Comparison of ENCODE assay signal across 9 mouse cellular contexts in genomic region chrX:101981450-101981849, GRCm38 (mm10).
DNase-seq lines count a peak whose midpoint lies in the region; ATAC-seq and TF ChIP-seq lines count a peak whose summit lies in the region.
"Had no signal": no experiment of that assay in that cellular context is flagged by ENCODE, and none has a peak within 500 bp of the region (broad histone marks: within the 10 kb centered on the region; RNA-seq: fewer than 3 reads in every experiment).

No protein-coding gene starts in this region.

- 47% methylated on average over 2 of the region's 2 CpGs for WGBS in heart, embryonic 12.5 days
- WGBS in thymus, adult 2 months = 37% methylated on average over 2 of the region's 2 CpGs

- intact Hi-C loops in heart, postnatal 36 days (cut with DNase I) = loop anchor here (1.0 kb wide), 1 partner anchor 85 kb away; no protein-coding TSS in a partner anchor
- intact Hi-C loops in left cerebral cortex, postnatal 4 days (cut with DNase I) = no loop called here

- no peak overlapping the region for H3K4me2 ChIP-seq in heart, embryonic 12.5 days
- H3K4me2 ChIP-seq: heart, embryonic 15.5 days had no signal

- DNase-seq in heart, postnatal 36 days = peak; percentile 26 to 35
- peak; percentile 2 for DNase-seq in thymus, adult 2 months
- no peak for DNase-seq in thymus, adult 18-20 months
- DNase-seq in brain, embryonic 14.5 days (ENCODE audit: low read depth) = no peak
- DNase-seq in thymus, postnatal 25 days = peak; percentile 7
- no peak for DNase-seq in layer of hippocampus, postnatal 36 days
- DNase-seq in left cerebral cortex, postnatal 4 days = no peak

- no peak for ATAC-seq in heart, embryonic 12.5 days (ENCODE audit: insufficient number of reproducible peaks, low FRiP score)

- peaks cover 5% of the 10 kb centered on the region for H3K27me3 ChIP-seq in heart, embryonic 12.5 days (replicated peaks)
- no peaks in the 10 kb centered on the region for H3K27me3 ChIP-seq in thymus, adult 2 months (ENCODE audit: control insufficient read depth, insufficient read depth, low read length)

- no peaks in the 10 kb centered on the region for H3K36me3 ChIP-seq in heart, embryonic 12.5 days
- no peaks in the 10 kb centered on the region for H3K36me3 ChIP-seq in thymus, adult 2 months (ENCODE audit: control insufficient read depth, insufficient read depth, low read length)
- H3K36me3 ChIP-seq: heart, embryonic 15.5 days had no signal

- H3K4me1 ChIP-seq in heart, embryonic 12.5 days (replicated peaks) = peaks cover 49% of the 10 kb centered on the region
- H3K4me1 ChIP-seq in thymus, adult 2 months (replicated peaks; ENCODE audit: control insufficient read depth, insufficient read depth, low read length) = no peaks in the 10 kb centered on the region

- H3K9ac ChIP-seq in heart, embryonic 12.5 days = no peak overlapping the region
- H3K9ac ChIP-seq: heart, embryonic 15.5 days had no signal

- no peak overlapping the region for H3K4me3 ChIP-seq in heart, embryonic 12.5 days
- H3K4me3 ChIP-seq in thymus, adult 2 months (ENCODE audit: control insufficient read depth, insufficient read depth, low read length) = no peak overlapping the region
- H3K4me3 ChIP-seq: heart, embryonic 15.5 days had no signal

- no peak for TF ChIP-seq CTCF in thymus, adult 2 months (IDR thresholded peaks at IDR 0.05; ENCODE audit: borderline replicate concordance, control insufficient read depth, extremely low read depth, insufficient read depth, low read length, poor library complexity)
- peak; percentile 53; the same call in 1 of the 2 replicates for TF ChIP-seq CTCF in brain, embryonic 14.5 days (IDR thresholded peaks at IDR 0.05; ENCODE audit: borderline replicate concordance, extremely low read depth, insufficient read depth, insufficient read length)

- TF ChIP-seq POLR2A in thymus, adult 2 months (IDR thresholded peaks at IDR 0.05; ENCODE audit: control insufficient read depth, extremely low read depth, insufficient read depth, low read length, poor library complexity) = no peak
- no peak for TF ChIP-seq POLR2A in brain, embryonic 14.5 days (IDR thresholded peaks at IDR 0.05; ENCODE audit: borderline replicate concordance, extremely low read depth, insufficient read depth, insufficient read length, poor library complexity, severe bottlenecking)

- H3K9me3 ChIP-seq in heart, embryonic 12.5 days (replicated peaks) = no peaks in the 10 kb centered on the region
- H3K9me3 ChIP-seq: heart, embryonic 15.5 days had no signal

- H3K27ac ChIP-seq in heart, embryonic 12.5 days (ENCODE audit: poor library complexity, severe bottlenecking) = no peak overlapping the region
- no peak overlapping the region for H3K27ac ChIP-seq in thymus, adult 2 months (ENCODE audit: control insufficient read depth, insufficient read depth, low read length)
- H3K27ac ChIP-seq: heart, embryonic 15.5 days had no signal

Comparison
In these comparisons a context has a peak if more than half of its experiments do, and no peak if none do; other contexts are left out.
1. DNase-seq: peak in heart, postnatal 36 days (2 of 2), thymus, adult 2 months (single experiment) and thymus, postnatal 25 days (single experiment); none in thymus, adult 18-20 months (0 of 2), brain, embryonic 14.5 days (single experiment), layer of hippocampus, postnatal 36 days (0 of 2) and left cerebral cortex, postnatal 4 days (single experiment).